Mouse (Mus musculus) left cerebral cortex, adult 18-20 months (tissue): ENCODE measurements around the gene Atg4b. TPM values are rescaled to one million over a fixed set of nuclear protein-coding genes. Genes with fewer than 3 reads are reported as not detected.
"Not testable (repeated sequence)": the region's sequence is repeated elsewhere in the genome, so short reads cannot be mapped to it uniquely, and the experiment has no call there.

Experiments used
- DNase-seq, 2 experiments: peaks; one replicate each; pipeline ENCODE4 v3.0.0; 2021 to 2022; ENCODE audit warnings: low spot score in 2 of 2, mixed read lengths in 1 of 2
- total RNA-seq, 2 experiments: library from RNA; stranded (reverse); gene quantifications; 2 replicates each; pipeline ENCODE4 v1.2.3; 2021

Atg4b gene
- total RNA-seq, 2 experiments from 2014 or later, result 79.0 to 85.3 TPM

- no peak for DNase-seq
These were observed 4.0 kb downstream of the Atg4b start for GRCm38 (mm10) chr1:93755291-93755610.

DNA sequence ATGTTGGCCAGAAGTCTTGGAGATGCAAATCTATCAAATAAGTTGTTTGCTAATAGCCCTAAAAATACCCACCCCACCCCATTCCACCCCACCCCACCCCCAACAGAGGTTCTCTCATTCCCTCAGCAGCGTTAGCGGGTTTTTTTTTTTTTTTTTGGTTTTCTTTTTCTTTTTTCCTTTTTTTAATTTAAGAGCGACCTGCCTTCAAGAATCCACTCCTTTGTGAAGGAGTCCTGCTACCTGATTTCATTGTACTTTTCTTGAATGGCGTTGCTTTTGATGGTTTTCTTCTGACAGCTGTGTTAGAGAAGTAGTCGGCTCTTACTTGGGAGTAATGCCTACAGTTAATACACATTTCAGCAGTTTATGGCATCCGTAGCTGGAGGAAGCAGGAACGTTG, 4.3 kb downstream of the Atg4b start:
- DNase-seq, result no peak

DNA sequence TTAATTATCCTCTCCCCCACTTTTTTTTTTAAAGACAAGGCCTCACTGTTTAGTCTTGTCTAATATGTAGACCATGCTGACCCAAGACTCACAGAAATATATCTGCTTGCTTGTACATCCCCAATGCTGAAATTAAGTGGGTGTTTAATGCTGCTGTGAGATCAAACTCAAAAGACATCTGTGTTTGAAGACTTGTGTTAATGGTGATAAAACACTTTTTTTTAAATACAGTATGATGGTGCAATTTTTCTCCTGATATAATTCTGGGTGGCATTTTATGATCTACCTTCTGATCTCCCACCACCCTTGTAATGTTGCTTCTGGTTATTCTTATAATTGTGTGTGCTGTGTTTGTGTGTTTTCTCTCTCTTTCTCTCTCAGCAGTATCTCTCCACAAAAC, 4.9 kb downstream of the Atg4b start:
- no peak for DNase-seq

- no peak for DNase-seq
These were observed 8.8 kb downstream of the Atg4b start for GRCm38 (mm10) chr1:93760076-93760475.

DNA sequence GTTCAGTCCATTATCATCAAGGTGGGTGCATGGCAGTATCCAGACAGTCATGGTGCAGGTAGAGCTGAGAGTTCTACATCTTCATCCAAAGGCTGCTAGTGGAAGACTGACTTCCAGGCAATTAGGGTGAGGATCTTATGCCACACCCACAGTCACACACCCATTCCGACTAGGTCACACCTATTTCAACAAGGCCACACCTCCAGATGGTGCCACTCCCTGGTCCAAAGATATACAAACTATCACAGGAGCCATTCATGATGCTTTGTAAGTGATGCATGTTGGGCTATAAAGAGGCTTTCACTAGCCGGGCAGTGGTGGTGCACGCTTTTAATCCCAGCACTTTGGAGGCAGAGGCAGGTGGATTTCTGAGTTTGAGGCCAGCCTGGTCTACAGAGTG, 12.2 kb downstream of the Atg4b start:
- not testable (repeated sequence) for DNase-seq

GRCm38 (mm10) chr1:93764871-93765591, 13.7 kb downstream of the Atg4b start:
- DNase-seq, result no peak

DNA sequence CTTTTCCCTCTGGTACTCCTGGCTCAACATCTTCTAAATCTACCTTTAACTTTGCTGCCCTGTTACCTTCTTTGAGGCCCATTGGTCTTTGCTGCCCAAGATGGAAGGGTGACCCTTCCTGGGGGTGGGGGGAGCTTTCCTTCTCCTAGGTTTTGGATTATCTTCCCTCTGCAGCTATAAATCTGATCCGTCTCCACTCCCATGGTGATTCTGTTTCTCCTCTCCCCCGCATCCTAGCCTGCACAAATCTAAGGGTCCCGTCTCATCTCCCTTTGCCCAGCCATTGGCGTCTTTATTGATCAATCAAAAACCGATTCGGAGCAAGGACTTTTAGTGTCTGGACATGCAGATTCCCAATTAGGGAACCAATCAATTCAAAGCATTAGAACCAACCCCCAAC, 16.3 kb downstream of the Atg4b start:
- DNase-seq, result no peak

DNA sequence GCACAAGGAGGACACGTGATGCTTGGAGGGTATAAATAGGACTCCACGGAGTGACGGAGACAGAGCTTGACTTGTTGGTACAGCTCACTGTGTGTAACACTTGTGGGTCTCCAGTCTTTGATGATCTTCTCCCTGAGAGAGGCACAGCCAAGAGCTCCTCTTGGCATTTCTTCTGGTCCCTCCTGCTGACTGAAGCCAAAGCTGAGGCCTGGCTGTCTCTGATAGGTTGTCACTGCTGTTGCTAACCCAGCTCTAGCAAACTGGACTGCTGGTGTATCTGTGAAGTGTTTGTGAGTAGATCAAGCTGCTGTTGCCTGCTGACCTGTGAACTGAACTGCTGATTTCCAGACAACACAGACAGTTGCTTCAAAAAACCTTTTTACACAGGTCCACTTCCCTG, 18.6 kb downstream of the Atg4b start:
- no peak for DNase-seq

DNA sequence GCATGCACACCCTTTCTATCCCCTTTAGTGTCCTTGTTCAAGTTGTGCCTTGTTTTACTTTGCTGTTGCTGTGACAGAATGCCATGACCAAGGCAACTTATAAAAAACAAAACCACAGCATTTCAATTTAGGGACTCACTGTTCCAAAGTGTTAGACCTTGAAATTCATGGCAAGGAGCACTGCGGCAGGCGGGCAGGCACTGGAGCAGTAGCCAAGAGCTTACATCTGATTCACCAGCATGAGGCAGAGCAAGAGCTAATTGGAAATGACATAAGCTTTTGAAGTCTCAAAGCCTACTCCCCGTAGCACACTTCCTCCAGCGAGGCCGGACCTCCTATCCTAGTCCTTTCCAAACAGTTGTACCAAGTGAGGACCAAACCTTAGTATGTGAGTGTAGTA, 25.4 kb downstream of the Atg4b start:
- DNase-seq, result no peak

DNA sequence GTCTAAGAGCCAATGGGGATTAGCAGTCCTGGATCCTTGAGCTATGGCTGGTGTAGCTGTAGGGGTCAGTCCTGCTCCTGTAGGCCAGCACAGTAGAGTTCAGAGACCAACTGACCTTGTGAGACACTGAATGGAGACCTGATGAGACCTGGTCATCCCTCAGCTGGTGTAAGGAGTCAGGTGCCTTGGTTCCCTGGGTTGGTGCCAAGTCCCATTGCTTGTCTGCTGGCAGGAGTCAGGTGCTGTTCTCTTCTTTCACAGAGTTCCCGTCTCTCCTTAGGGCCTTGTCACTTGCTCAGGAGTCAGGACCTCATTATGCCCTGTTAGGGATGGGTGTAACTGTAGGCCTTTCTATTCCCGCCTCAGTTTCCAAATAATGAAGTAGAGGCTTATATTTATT, 35.6 kb downstream of the Atg4b start:
- no peak for DNase-seq

- DNase-seq, result no peak
These were observed 43.2 kb downstream of the Atg4b start for GRCm38 (mm10) chr1:93794526-93794925.

DNA sequence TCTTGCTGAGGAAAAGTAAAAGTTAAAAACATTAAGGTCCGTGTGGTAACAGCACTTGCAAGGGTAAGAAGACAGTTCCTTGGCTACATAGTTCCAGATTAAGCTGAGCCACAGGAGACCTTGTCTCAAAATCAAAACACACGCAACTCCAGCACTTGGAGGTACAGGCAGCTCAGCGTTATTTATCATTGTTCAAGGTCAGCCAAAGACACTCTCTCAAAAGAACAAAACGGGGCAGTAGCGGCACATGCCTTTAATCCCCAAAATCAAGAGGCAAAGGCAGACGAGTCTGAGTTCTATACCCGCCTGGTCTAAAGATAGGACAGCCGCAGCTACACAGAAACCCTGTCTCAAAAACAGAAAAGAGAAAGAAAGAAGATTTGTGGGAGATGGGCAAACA, 44.6 kb downstream of the Atg4b start:
- no peak for DNase-seq

DNA sequence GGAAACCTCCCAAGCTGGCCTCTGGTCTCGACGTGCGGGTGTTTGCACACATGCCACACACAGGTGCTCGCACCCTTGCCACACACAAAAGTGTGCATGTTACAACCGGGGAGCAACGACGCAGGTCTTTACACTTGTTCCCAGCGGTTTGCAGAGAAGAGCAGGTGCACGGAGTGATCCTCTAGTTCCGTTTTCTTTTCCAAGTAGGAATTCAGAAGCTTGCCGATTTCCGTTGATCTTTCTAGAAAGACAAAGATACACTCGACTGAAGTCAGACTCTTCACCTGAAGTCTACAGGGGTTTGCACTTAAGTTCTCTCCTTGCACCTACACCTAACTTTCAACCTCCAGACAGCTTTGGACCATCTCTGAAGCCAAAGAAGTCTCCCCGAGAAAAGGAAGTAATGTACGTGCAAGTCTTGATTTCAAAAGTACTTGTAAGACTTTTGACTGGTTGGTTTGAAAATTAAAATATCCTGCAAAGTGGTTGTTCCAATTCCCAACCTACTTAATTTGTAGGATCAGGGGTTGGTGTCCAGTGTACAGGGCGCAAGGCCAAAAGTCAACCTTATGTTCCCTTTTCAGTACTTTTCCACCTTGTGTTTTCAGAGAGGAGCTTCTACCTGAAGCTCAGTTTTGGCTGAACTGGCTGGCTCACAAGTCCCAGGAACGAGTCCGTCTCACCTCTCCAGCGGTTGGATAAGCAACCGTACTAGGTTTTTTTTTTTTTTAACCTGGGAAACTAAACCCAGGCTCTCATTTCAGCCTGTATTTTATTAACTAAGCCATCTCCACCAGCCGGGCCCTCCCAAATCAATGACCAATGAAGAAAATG, 49.6 kb downstream of the Atg4b start:
- no peak for DNase-seq

DNA sequence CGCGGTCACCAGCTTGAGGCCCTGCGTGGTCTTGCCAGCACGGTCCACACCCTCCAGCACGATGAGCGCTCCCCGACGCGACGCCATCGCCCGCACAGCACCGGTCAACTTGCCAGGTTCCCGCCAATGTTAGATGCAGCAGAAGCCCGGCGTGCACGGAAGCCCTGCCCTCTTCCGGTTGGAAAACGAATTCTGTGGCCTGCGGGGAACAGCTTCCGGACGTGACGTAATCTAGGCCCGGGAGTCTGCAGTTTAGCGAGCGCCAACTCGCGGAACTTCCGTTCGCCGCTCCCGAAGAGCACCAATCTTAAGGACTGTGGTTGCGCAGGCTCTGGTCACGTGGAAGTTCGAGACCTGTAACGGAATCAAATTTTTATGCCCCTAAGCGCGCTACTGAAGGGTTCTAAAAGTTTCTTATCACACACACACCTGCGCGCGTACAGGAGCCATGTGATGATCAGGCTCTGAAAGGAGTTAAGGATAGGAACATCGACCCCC, 50.5 kb downstream of the Atg4b start, which contains the start of gene Dtymk:
Dtymk (minus strand) TSS at position 194 of the 498 bp plus-strand sequence.
- DNase-seq, result peak; percentile 91 to 94

- no peak for DNase-seq
These were observed 51.5 kb downstream of the Atg4b start for GRCm38 (mm10) chr1:93802771-93803170.

DNA sequence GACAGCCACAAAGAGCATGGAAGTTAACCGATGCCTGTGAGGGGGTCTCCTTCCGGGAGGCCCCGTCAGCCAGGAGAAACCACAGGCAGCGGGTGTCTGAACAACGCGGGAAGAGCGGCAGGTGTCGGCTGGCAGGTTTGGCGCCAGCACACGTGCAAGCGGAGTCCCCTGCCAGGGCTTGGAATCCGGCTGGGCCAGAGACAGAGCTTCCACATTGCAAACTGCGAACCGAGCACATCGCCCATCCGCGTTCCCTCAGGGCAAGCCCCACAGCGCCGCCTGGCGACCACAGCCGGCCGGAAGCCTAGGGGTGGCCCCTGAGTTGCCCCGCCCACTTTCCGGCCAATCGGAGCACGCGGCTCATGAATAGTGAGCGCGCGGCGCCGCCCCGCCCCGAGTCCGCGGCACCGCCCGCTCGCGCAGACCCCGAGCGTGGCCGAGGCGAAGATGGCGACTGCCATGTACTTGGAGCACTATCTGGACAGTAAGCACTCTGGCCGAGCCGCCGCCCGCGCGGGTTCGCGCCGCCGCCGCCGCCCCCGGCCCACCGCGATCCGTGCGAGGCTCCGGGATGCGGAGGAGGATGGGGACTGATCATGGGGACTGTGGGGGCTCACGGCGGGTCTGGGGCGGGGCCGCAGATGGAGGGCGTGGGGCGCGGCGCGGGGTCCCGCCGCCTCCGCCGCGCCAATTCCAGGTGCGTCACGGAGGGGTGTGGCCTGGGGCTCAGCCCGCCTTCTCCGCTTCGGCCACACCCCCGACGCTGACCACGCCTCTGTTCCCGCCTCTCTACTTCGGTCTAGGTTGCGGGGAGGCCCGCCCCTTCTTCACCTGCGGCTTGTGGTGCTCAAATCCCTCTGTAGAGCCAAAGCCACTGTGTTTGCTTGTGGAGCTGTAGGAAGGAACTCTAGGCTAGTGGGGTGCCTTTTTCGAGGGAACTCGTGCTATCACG, 52.5 kb downstream of the Atg4b start, which contains the start of gene Ing5:
Ing5 (plus strand) TSS at position 410 of the 952 bp plus-strand sequence.
- peak; percentile 100 for DNase-seq

GRCm38 (mm10) chr1:93804818-93805217, 53.5 kb downstream of the Atg4b start:
- no peak for DNase-seq

- no peak for DNase-seq
These were observed 54.1 kb downstream of the Atg4b start for GRCm38 (mm10) chr1:93805221-93805951.

DNA sequence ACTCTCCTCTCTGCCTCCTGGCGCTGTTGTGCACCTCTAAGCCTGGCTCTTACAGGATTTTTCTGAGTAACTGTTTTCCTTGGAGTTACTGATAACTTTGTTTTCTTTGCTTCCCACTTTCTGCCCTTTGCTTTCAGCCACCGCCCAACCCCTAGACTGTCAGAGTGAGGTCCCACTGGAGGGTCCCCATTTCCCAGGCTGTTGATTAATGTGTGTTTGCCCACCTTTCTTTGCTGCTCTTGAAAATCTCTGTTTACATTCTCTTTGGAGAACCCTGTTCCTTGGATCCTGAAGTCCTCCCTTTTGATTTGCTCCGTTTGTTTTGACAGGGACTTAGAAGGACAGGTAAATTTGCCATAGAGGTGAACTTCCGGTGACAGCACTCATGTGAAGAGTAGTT, 57.6 kb downstream of the Atg4b start:
- no peak for DNase-seq

- no peak for DNase-seq
These were observed 58.7 kb downstream of the Atg4b start for GRCm38 (mm10) chr1:93810011-93810410.
